Comparison of ENCODE assay signal across 15 mouse cellular contexts in genomic region chr1:73036536-73036935, GRCm38 (mm10). TPM values are rescaled to one million over a fixed set of nuclear protein-coding genes. Genes with fewer than 3 reads are reported as not detected.
A peak's percentile ranks its signal among the peaks of the same experiment; 100 is the strongest.
DNase-seq lines count a peak whose midpoint lies in the region; ATAC-seq lines count a peak whose summit lies in the region.
"Had no signal": no experiment of that assay in that cellular context is flagged by ENCODE, and none has a peak within 500 bp of the region (broad histone marks: within the 10 kb centered on the region; RNA-seq: fewer than 3 reads in every experiment).

No protein-coding gene starts in this region.

- no peaks in the 10 kb centered on the region for H3K36me3 ChIP-seq in heart, embryonic 11.5 days (ENCODE audit: control insufficient read depth, insufficient read depth, low read length)
- no peaks in the 10 kb centered on the region for H3K36me3 ChIP-seq in liver, embryonic 11.5 days (ENCODE audit: control insufficient read depth, insufficient read depth, low read length)
- H3K36me3 ChIP-seq: lung, embryonic 15.5 days; midbrain, embryonic 12.5 days had no signal

- peak; percentile 63; the same call in 1 of the 2 replicates for ATAC-seq in heart, embryonic 11.5 days (replicated peaks; ENCODE audit: insufficient number of reproducible peaks, low FRiP score, low TSS enrichment)
- peak; percentile 40 for ATAC-seq in liver, embryonic 11.5 days (replicated peaks; ENCODE audit: low FRiP score)

- DNase-seq in heart, adult 18-20 months, result no peak
- peak; percentile 51 for DNase-seq in Muller cell, postnatal 12 days (ENCODE audit: inconsistent ontology term)
- peak; percentile 95 for DNase-seq in c-Kit-positive CD71-positive TER-119-positive erythroid progenitor cells, embryonic 14.5 days (ENCODE audit: low spot score)
- peak; percentile 61 for DNase-seq in liver, embryonic 11.5 days (ENCODE audit: low spot score)
- no peak for DNase-seq in neural tube, embryonic 10.5 days (ENCODE audit: extremely low spot score, low spot score)
- DNase-seq in retina, embryonic 14.5 days (ENCODE audit: low spot score), result no peak
- DNase-seq in cerebellum, adult 9-11 months, result no peak
- DNase-seq: cerebellum, postnatal 10 days; heart, postnatal 36 days; retina, postnatal 1 day had no signal

- 58% methylated on average over 3 of the region's 3 CpGs for WGBS in heart, embryonic 11.5 days (ENCODE audit: insufficient replicate concordance)
- WGBS in liver, embryonic 11.5 days, result 43% methylated on average over 3 of the region's 3 CpGs

- H3K9ac ChIP-seq in heart, embryonic 11.5 days (ENCODE audit: low read depth, low read length), result 0 out of 2 replicates have a peak overlapping the region, but pooled peaks have one; percentile 10
- H3K9ac ChIP-seq in liver, embryonic 11.5 days (ENCODE audit: low read depth, low read length), result 0 out of 2 replicates have a peak overlapping the region, but pooled peaks have one; percentile 36
- H3K9ac ChIP-seq: lung, embryonic 15.5 days; midbrain, embryonic 12.5 days had no signal

- H3K4me1 ChIP-seq in heart, embryonic 11.5 days (ENCODE audit: control insufficient read depth, insufficient read depth, low read length), result peaks cover 27% of the 10 kb centered on the region
- peaks cover 38% of the 10 kb centered on the region for H3K4me1 ChIP-seq in liver, embryonic 11.5 days (replicated peaks; ENCODE audit: control insufficient read depth, insufficient read depth, low read length)
- H3K4me1 ChIP-seq: midbrain, embryonic 12.5 days had no signal

- H3K4me2 ChIP-seq in heart, embryonic 11.5 days, result no peak overlapping the region
- peak overlapping the region; percentile 30; the same call in 1 of the 2 replicates for H3K4me2 ChIP-seq in liver, embryonic 11.5 days
- H3K4me2 ChIP-seq: lung, embryonic 15.5 days; midbrain, embryonic 12.5 days had no signal

- H3K27ac ChIP-seq in heart, embryonic 11.5 days (ENCODE audit: low read depth, low read length), result peak overlapping the region; percentile 88
- H3K27ac ChIP-seq in liver, embryonic 11.5 days (ENCODE audit: low read depth, low read length), result peak overlapping the region; percentile 95
- H3K27ac ChIP-seq: lung, embryonic 15.5 days; midbrain, embryonic 12.5 days had no signal

- H3K9me3 ChIP-seq in heart, embryonic 11.5 days (replicated peaks; ENCODE audit: control insufficient read depth, low read length), result no peaks in the 10 kb centered on the region
- no peaks in the 10 kb centered on the region for H3K9me3 ChIP-seq in liver, embryonic 11.5 days (ENCODE audit: control insufficient read depth, low read length)
- H3K9me3 ChIP-seq: lung, embryonic 15.5 days; midbrain, embryonic 12.5 days had no signal

- no peak overlapping the region for H3K4me3 ChIP-seq in heart, embryonic 11.5 days (ENCODE audit: low read depth, low read length)
- H3K4me3 ChIP-seq in liver, embryonic 11.5 days (ENCODE audit: low read depth, low read length), result no peak overlapping the region
- H3K4me3 ChIP-seq: lung, embryonic 15.5 days; midbrain, embryonic 12.5 days had no signal

- H3K27me3 ChIP-seq in heart, embryonic 11.5 days (ENCODE audit: control insufficient read depth, insufficient read depth, low read length), result no peaks in the 10 kb centered on the region
- no peaks in the 10 kb centered on the region for H3K27me3 ChIP-seq in liver, embryonic 11.5 days (replicated peaks; ENCODE audit: control insufficient read depth, insufficient read depth, low read length)
- H3K27me3 ChIP-seq: lung, embryonic 15.5 days; midbrain, embryonic 12.5 days had no signal

RNA-seq across cellular contexts. Expression of gene Tnp1, which starts 20.8 kb away (rescaled TPM):
- polyA plus RNA-seq in heart, embryonic 11.5 days (2014; fragmentation: Nextera tagmentation; extraction: Ambion mirVana), result not detected in 2 replicates
- total RNA-seq in heart, adult 18-20 months (2021), result not detected
- polyA plus RNA-seq in liver, embryonic 11.5 days (2014; fragmentation: Nextera tagmentation; extraction: Ambion mirVana), result not detected in 2 replicates
- total RNA-seq: heart, postnatal 36 days had no signal
- polyA plus RNA-seq: lung, embryonic 15.5 days; midbrain, embryonic 12.5 days; neural tube, embryonic 11.5 days; spleen, adult 2 months had no signal

Comparison
In these comparisons a context has a peak if more than half of its experiments do, and no peak if none do; other contexts are left out.
1. DNase-seq: peak in Muller cell, postnatal 12 days (single experiment), c-Kit-positive CD71-positive TER-119-positive erythroid progenitor cells, embryonic 14.5 days (single experiment) and liver, embryonic 11.5 days (single experiment); none in heart, adult 18-20 months (0 of 2), neural tube, embryonic 10.5 days (single experiment), retina, embryonic 14.5 days (single experiment) and cerebellum, adult 9-11 months (single experiment).